Mouse (Mus musculus) adrenal gland, postnatal 14 days (tissue): ENCODE results near the gene Ptcd2. TPM values are rescaled to one million over a fixed set of nuclear protein-coding genes. Genes with fewer than 3 reads are reported as not detected.
A peak's percentile ranks its signal among the peaks of the same experiment; 100 is the strongest.
"Not testable (repeated sequence)": the region's sequence is repeated elsewhere in the genome, so short reads cannot be mapped to it uniquely, and the experiment has no call there.

ENCODE experiments used
- DNase-seq: peaks from one replicate; pipeline ENCODE4 v3.0.0; 2021; ENCODE audit warnings: mixed read lengths
- total RNA-seq: library from RNA; stranded (reverse); gene quantifications from 2 replicates; pipeline ENCODE4 v1.2.3, GENCODE M21; 2021

The Ptcd2 gene
- total RNA-seq, 1 experiment from 2014 or later = 35.2 TPM

DNA sequence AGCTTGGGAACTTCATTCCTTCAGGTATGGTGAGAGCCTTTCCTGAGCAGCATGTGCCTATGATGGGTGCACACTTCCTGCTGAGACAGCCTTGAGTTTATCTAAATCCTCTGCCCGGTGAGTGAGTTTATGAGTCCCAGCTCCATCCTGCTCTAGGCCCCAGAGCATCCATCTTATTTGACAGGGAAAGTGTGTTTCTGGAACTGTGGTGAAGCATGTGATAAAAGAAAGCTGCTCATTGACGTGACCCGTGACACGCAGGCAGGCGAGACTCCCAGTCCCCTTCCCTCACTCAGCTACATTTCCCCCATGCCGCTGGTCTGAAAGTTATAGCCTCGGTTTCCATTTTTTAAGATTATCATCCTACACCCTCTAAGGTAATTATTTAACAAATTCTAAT, 11.4 kb upstream of the Ptcd2 start:
- no peak for DNase-seq

DNA sequence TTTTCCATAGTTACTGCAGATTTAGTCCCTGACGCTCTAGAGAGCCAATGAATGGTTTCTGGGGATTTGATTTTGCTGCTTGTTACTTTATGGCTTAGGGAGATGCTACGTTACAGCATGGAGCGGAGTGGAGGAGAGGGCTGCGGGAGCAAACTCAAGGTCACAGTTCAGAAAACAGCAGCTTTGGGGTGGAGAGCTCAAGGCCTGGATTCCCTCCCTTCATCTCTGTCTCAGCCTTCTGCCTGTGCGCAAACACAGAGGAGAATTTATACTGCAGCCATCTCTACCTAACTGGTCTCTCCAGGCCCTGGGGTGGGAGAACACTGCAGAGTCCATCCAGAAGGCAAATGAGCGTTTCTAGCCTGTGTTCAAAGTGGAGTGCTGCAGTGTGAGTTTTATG, 10.6 kb upstream of the Ptcd2 start:
- DNase-seq = no peak

DNA sequence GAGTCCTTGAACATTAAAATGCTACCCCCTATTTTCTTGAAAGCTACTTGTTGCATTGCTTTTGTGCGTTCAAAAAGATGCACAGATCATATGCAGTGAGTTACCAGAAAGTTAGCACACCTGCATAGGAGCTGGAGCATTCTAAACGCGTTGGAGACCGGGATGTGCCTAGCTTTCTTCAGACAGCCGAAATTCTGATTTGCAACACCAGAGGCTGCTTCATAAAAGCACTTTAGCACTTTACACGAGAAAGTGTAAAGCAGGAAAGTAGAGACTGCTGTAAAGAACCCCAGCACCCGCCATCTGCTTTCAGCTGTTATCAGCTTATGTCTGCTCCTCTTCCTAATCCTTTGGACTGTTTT, 9.0 kb upstream of the Ptcd2 start:
- DNase-seq = no peak

DNA sequence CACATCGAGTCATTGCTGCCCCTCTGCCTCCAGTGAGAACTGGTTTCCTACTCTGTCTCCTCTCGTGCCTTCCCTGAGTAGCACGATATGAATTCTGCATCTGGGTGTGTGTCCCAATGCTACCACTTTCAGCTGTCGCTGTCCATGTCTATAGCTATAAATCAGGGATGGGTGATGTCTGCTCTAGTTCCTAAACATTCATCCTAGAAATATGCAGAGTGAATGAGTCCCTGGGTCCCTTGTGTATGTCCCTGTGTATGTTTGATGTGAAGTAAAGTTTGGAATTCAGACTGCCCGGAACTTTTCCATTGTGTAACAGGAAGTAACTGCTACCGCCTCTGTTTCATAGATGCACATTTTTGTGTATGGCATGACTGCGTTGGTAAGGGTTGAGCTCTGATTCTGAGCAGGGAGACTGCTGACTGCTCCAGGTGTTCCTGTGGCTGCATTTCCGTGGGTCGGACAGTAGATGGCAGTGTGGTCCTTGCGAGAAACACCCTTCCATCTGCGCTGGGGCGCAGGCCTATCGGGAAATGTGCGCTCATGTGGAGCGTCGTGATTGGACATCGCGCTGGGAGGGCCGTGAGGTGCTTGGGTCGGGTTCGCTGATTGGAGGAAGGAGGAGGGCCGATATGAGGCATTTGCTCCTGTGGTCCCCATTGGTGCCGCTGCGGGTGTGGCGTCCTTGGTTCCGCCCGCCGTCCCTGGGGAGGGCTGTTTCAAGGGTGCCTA, 8.4 kb upstream of the Ptcd2 start:
- peak; percentile 97 for DNase-seq

DNA sequence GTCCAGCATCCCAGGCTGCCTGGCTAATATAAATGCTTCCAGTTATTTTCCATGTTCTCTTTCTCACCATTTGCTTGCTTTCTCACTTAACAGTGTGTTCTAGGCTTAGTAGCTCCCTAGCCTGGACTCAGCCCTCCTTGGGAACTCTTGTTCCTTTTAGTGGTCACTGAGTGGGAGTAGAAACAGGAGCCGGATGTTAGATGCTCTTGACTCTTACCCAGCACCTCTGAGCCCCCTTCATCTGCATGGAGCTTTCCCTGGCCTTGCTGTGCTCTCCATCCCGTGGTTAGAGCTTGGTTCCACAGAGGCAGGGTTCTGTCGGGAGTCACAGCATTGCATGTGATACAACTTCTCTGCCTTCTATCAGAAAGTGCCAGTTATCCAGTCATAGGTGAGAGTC, 7.1 kb upstream of the Ptcd2 start:
- no peak for DNase-seq

DNA sequence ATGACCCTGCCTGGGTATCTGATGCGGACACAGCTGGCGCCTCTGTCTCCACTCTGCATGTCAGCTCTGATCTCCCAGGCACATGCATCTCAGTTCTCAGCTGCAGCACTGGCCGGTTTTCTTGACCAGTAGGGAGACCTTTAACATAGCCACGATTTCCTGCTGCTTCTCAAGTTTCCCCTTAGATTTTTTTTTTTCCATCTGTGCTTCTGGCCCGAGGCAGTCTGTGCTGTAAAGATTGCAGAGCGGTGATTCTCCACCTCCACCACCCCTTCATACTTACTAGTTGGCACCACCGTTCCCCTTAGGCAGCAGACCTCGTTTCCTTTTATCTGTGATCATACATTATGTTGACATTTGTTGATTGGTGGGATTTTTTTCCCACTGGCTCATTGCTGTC, 6.7 kb upstream of the Ptcd2 start:
- DNase-seq = no peak

DNA sequence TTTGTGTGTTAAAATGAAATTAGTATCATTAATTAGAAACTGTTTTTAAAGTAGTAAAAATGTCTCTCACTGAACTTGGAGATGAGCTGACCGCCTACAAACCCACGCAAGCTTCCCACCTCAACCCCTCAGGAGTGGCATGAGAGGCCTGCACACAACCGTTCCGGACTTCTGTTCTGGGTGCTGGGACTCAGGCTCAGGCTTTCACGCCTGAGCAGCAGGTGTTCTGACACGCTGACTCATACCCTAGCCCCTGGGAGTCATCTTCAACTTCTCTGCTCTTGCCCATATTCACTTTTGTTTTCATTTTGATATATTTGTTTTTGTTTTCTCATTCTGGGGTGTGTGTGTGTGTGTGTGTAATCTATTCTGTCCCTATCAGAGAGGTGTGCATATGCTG, 5.5 kb upstream of the Ptcd2 start:
- no peak for DNase-seq

DNA sequence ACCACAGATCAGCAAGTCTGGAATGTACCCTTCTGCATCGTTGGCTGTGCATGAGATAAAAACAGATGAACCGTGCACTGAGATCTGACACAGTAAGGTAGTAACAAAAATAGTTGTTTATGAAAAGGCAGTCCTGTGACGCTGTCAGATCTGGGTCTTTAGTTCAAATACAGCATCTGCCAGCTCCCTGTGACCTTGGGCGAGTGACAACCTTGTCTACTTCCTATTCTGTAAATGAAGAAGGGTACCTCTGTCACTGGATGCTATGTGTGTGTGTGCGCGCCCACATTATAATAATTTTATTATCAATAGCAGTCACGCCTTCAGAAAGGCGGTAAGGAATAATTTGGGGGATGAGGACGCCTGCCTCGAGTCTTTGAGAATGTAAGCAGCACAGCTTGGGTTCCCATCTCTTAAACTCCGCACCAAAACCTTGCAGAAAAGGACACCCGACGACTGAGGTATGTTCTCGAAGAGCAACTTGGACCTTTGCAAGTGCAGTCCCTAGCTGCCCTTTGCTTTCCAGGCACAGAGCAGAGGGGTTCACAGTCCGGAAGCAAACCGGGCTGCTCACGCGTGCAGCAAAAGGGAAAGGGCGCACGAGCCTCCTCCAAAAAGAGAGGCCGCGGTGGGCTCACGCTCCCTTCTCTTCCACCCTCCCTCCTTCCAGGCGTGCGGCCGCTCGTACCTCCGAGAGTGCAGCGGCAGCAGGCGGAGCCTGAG, 468 bp downstream of the Ptcd2 start:
- DNase-seq = no peak

DNA sequence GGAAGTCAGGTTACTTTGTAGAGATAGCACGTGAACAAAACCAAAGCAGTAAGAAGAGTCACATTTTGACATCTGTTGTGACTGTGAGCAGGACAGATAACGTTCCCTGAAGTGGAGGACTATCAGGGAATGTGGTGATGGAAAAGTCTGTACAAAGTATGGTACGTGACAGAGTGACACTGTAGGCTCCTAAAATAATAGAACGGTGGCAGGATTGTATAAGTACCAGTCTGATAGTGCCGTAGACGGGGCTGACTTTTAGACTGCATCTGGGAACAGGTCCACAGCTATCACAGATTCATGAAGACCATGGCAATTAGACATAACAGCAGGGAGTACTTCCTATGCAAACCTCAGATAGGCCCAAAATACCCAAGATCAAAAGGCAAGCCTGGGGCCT, 3.0 kb downstream of the Ptcd2 start:
- DNase-seq = no peak

DNA sequence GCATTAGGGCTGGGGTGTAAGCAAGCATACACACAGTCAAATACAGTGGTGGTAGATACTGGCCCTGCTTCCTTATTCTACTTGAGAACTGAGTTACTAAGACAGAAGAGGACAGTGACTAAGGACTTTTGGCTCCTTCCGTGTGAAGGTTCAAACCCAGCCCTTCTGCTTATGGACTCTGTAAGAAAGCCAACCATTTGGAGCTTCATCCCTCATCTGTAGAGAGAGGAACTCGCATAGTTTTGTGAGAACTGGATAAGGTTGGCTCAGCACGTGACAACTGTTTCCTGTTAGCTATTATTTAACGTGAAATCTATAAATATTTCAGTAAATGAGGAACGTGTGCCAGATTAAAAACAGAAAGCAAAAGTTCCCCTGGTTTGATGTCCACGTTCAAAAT, 7.0 kb downstream of the Ptcd2 start:
- DNase-seq = no peak

DNA sequence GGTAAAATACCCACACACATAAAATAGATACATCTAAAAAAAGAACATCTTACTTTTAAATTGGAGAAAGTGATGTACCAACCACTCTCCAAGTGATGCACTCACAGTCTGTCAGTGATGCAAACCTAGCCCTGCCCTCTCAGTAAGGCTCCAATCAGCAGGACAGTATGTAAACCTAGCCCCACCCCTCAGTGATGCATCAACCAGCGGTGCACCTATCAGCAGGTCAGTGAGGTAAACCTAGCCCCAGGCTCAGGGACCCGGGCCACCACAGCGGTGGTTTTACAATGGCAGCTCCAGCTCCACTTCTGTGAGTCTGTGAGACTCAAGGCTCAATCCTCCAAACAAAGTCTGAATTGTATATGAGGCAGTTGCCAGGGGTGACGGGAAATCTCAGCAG, 13.2 kb downstream of the Ptcd2 start:
- no peak for DNase-seq

DNA sequence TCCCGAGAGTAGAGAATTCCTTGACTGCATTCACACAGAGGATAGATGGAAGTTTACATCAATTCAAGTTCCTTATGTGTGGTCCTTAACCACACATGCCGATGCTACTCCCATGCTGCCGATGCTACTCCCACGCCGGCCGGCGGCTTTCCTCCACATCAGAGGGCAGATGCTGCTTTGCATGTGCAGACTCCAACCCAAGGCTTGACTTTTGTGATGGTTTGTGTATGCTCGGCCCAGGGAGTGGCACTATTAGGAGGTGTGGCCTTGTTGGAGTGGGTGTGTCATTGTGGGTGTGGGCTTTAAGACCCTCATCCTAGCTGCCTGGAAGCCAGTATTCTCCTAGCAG, 20.2 kb downstream of the Ptcd2 start:
- DNase-seq = not testable (repeated sequence)

DNA sequence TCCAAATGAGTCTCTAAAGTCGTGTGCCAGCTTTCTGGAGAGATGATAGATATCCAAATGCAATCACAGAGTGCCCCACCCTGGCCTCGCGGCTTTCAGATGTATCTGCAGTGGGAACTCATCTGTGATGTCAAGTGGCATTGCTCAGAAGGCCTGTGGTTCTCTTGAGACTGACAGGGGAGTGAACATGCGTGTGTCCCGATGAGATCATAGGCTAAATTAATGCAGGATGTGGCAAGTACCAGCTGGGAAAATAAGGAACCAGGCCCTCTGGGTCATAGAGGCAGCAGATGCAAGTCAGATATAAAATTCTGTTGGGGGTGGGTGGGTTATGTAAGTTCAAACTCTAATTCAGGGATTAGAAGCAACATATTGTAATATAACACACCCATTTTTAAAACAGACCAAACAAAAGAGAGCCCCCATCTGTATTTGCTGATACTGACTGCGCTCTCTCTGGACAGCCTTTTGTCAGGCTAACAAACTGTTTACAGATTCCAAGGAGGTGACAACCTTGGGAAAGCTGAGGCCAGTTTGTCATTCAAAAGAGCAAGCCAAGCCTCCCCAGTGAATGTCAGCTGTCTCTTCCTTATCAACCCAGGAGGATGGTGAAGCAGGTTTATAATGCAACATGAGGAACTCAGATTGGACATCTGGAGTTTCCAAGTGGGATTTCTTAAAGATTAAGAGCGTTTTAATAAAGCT, 20.7 kb downstream of the Ptcd2 start:
- DNase-seq = no peak

DNA sequence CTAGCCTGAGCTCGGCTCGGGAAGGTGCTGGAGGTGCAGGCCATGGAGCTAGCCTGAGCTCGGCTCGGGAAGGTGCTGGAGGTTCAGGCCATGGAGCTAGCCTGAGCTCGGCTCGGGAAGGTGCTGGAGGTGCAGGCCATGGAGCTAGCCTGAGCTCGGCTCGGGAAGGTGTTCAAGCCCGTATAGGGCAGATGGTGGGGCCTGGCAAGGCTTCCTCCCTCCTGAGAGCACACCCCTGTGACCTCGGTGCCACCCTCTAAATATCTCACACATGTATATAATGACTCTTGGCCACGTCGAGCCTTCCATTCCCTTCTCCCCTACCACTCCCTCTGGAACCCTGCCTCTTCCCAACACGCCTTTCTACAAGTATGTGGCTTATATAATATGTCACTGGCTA, 21.6 kb downstream of the Ptcd2 start:
- not testable (repeated sequence) for DNase-seq

DNA sequence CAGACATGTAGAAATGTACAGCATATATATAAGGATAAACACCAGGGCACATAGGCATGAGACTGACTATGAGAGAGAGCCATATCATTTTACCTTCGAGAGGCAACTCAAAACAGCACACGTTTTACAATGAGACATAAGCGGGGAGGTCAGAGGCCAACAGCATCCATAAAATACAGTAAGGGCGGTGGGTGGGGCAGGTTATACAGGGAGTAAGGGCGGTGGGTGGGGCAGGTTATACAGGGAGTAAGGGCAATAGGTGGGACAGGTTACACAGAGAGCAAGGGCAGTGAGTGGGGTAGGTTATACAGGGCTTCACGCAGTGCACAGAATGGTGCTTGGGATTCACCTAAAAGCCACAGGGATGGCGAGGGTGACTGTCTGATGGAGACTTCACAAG, 24.1 kb downstream of the Ptcd2 start:
- no peak for DNase-seq

DNA sequence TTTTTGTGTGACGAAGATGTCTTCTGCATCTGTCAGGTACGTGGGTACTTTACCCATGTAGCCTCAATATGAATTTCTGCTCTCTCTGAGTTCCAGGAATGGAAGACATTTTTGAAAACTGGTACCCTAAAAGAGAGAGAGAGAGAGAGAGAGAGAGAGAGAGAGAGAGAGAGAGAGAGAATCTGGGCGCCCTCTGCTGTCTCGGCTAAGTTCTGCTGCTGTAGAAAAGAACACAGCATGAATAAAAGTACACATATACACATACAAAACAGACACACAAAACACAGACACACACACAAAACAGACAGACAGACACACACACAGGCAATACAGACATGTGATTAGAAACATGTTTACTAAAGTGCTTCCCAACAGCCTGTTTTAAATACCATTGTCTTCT, 27.4 kb downstream of the Ptcd2 start:
- peak; percentile 64 for DNase-seq

DNA sequence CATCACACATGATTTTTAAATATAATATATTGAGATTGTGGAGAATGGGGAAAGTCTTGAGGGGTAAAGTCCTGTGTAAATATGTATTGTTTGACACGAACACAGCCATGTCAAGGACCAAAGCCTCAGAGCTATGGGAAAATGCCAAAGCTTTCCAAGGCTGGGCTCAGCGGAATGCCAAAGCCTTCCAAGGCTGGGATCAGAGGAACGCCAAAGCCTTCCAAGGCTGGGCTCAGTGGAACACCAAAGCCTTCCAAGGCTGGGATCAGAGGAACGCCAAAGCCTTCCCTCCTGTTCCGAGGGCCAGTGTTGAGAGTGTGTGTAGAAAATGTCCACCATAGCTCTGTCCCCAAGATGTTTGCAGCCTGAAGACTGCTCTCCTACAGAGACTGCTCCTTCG, 28.1 kb downstream of the Ptcd2 start:
- DNase-seq = peak; percentile 53

DNA sequence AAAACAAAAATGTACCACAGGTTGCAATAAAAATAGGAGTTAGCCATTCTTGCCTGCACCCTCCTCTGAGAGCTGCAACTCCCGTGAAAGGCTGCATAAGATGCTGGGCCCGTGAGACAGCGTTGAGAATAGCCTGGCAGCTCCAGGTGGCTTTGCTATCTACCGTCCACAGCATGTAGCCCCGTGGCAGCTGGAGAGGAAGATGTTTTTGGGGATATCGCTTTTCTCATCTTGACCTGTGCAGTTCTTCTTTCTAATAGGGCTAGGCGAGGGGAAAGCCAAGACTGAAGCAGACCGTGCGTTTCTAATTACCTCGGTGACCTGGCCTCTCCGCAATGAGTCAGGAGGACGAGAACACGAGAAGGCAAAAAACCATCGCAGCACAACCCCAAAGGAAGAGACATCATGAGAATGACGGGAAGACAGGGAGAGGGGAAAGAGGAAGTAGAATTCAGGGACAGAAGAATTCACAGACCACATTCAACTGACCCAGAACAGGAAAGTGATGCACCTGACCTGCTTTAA, 29.8 kb downstream of the Ptcd2 start:
- DNase-seq = no peak

DNA sequence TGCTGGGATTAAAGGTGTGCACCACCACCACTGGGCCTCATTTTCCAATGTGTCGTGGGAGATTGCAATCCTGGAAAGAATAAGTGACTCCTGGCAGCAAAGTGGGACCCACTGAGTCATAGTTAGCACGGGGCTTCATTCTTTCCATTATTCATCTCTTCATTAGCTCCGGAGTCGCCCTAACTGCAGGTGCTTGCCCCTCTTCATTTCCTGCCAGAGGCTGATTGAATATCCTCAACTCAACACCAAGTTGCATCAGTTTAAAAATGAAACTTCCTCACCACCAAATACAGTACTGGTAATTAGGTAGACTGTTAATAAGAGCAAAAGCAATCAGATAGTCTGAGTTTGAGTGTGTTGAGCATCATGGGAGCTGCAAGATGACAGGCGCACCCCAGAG, 30.4 kb downstream of the Ptcd2 start:
- DNase-seq = no peak

DNA sequence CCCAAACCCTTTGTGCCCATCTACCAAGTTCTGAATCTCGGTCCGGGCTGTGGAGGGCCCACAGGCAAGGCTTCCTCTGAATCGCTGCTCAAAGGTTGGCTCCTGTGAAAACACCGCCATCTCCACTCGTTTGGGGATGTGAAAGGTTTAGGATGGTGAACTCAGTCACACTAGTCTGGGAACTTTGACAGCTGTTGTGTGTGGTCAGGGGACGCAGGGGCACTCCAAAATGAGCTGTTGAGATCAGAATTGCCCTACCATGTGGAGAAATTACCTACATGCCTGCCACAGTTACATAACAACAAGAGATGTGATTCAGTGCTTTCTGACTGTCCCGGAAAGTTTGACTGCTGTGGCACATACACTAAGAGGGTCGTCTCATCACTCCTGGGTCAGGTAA, 36.1 kb downstream of the Ptcd2 start:
- peak; percentile 15 for DNase-seq

DNA sequence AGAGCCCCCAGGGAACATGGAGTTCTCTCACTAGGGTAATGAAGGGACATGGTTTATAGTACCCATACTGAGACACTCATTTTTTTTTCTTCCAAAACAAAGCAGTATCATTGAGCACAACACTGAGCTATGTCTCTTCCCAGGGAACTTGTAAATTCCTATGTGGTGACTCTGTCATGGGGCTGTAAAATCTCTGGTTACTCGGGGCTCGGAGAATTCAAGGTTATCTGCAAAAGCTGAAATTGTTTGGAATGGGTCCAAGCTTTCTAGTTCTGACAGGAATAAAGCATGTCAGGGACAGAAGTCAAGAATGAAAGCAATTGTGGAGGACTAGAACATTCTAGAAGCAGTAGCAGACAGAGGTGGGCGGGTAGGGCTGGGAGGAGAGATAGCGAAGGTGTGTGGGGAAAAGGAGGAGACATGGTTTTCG, 36.6 kb downstream of the Ptcd2 start:
- DNase-seq = peak; percentile 48

DNA sequence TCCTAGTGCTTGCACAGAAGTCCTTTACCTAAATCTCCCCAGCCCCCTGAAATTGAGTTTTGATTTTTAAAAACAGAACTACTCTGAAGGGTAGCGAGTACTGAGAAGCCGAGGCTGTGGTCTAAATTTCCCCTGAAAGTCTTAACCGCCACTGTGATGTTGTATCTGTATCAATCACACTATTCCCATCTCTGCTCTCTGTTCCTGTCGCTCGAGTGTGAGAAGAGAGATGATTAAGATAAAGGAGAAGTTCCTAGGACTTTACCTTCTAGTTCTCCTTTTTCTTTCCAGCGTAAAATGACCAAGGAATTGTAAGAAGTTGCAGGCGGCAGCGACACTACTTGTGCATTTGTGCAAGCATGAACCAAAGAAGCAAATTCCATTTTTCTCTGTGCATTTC, 38.3 kb downstream of the Ptcd2 start:
- no peak for DNase-seq

DNA sequence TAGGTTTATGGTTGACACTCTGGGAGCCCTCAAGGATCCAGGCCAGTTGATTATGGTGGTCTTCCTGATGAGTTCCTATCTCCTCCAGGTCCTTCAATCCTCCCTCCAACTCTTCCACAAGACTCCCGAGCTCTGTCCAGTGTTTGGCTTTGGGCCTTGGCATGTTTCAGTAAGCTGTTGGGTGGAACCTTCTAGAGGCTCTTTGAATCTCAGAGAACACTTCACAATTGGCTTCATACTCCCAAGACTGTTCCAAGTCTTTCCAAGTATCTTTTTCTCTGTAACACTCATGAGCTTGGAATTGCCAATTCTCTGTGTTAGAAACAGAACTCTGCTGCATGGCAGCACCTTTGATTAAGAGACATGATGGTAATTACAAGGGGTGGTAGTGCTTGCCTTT, 39.3 kb downstream of the Ptcd2 start:
- DNase-seq = no peak
